Mouse (Mus musculus) CH12.LX (cell line): ENCODE results near the gene Csnk2a1. TPM values are rescaled to one million over a fixed set of nuclear protein-coding genes. Genes with fewer than 3 reads are reported as not detected.

Source experiments
- DNase-seq: peaks from one replicate; pipeline ENCODE4 v3.0.0-alpha.2; 2013; ENCODE audit errors: extremely low read depth
- H3K27ac ChIP-seq: 2 replicates; pipeline ENCODE4 v1.5.1; 2012; ENCODE audit warnings: low read depth, mild to moderate bottlenecking, control low read depth, moderate library complexity; ENCODE audit not compliant: insufficient read depth
- H3K27me3 ChIP-seq: replicated peaks from 2 replicates; pipeline ENCODE3; 2012; ENCODE audit warnings: inconsistent platforms
- H3K36me3 ChIP-seq, 2 experiments: replicated peaks in 1 of 2; 2 replicates each; pipeline versions ENCODE3 to v1.6.1; 2012; ENCODE audit warnings: inconsistent platforms in 1 of 2, low read length in 1 of 2, mild to moderate bottlenecking in 1 of 2, mixed read lengths in 1 of 2, moderate library complexity in 1 of 2; ENCODE audit not compliant: control insufficient read depth in 1 of 2, insufficient read depth in 1 of 2
- H3K4me1 ChIP-seq, 2 experiments: 2 replicates each; pipeline ENCODE4 v1.6.1; 2012; ENCODE audit warnings: inconsistent platforms in 1 of 2, moderate library complexity in 1 of 2; ENCODE audit not compliant: insufficient read depth in 2 of 2, control insufficient read depth in 1 of 2
- H3K4me2 ChIP-seq: 2 replicates; pipeline ENCODE4 v1.6.1; 2012; ENCODE audit warnings: low read depth, mild to moderate bottlenecking, control low read depth; ENCODE audit not compliant: poor library complexity, insufficient read depth, severe bottlenecking
- H3K4me3 ChIP-seq, 3 experiments: fragments of 150-350 bp in 1 of 3; sonication (generic) in 1 of 3; replicated peaks in 1 of 3; 2 replicates each; pipeline versions ENCODE3 to v1.5.1; 2011 to 2012; ENCODE audit warnings: low read depth in 2 of 3, low read length in 2 of 3, mild to moderate bottlenecking in 2 of 3, moderate library complexity in 2 of 3, control low read depth in 1 of 3, improper control_type of control experiment in 1 of 3, inconsistent platforms in 1 of 3, mixed read lengths in 1 of 3; ENCODE audit not compliant: poor library complexity in 1 of 3
- H3K79me2 ChIP-seq: replicated peaks from 2 replicates; pipeline ENCODE4 v1.6.1; 2012; ENCODE audit warnings: mild to moderate bottlenecking, moderate library complexity; ENCODE audit not compliant: control insufficient read depth, poor library complexity, insufficient read depth, severe bottlenecking; ENCODE audit errors: extremely low read depth
- H3K9ac ChIP-seq: 2 replicates; pipeline ENCODE4 v1.6.1; 2012; ENCODE audit warnings: low read depth, mild to moderate bottlenecking, control low read depth, moderate library complexity; ENCODE audit not compliant: insufficient read depth
- H3K9me3 ChIP-seq: replicated peaks from 2 replicates; pipeline ENCODE3; 2012; ENCODE audit warnings: low read length, inconsistent platforms, mixed read lengths
- BHLHE40 ChIP-seq: IDR thresholded peaks from 2 replicates; pipeline ENCODE4 v1.6.1; 2011; ENCODE audit warnings: mild to moderate bottlenecking, low read depth, low read length, improper control_type of control experiment
- CHD1 ChIP-seq: IDR thresholded peaks from 2 replicates; pipeline ENCODE4 v1.6.1; 2012; ENCODE audit warnings: low read depth, low read length, improper control_type of control experiment, inconsistent platforms
- CTCF ChIP-seq, 2 experiments: IDR thresholded peaks in 1 of 2; conservative IDR thresholded peaks in 1 of 2; 2 replicates each; pipeline ENCODE4 v1.5.1; 2011 to 2012; ENCODE audit warnings: low read depth in 2 of 2, low read length in 2 of 2, improper control_type of control experiment in 1 of 2, inconsistent platforms in 1 of 2, mild to moderate bottlenecking in 1 of 2, moderate library complexity in 1 of 2
- ELF1 ChIP-seq: IDR thresholded peaks from 2 replicates; pipeline ENCODE4 v1.6.1; 2014; ENCODE audit warnings: low read depth, mild to moderate bottlenecking, inconsistent platforms, low read length, improper control_type of control experiment
- GABPA ChIP-seq: IDR thresholded peaks from 2 replicates; pipeline ENCODE4 v1.6.1; 2012; ENCODE audit warnings: low read depth, low read length, improper control_type of control experiment, inconsistent platforms; ENCODE audit not compliant: insufficient replicate concordance
- HCFC1 ChIP-seq: IDR thresholded peaks from 2 replicates; pipeline ENCODE4 v1.6.1; 2012; ENCODE audit warnings: low read depth, mild to moderate bottlenecking, inconsistent platforms, low read length, improper control_type of control experiment
- JUN ChIP-seq: IDR thresholded peaks from 2 replicates; pipeline ENCODE4 v1.6.1; 2011; ENCODE audit warnings: low read depth, mild to moderate bottlenecking, low read length, improper control_type of control experiment, moderate library complexity; ENCODE audit not compliant: insufficient read depth
- JUND ChIP-seq: conservative IDR thresholded peaks from 2 replicates; pipeline ENCODE4 v1.6.1; 2011; ENCODE audit warnings: low read depth, low read length, improper control_type of control experiment
- KAT2A ChIP-seq: IDR thresholded peaks from 2 replicates; pipeline ENCODE4 v1.6.1; 2012; ENCODE audit warnings: low read length, improper control_type of control experiment, inconsistent platforms; ENCODE audit not compliant: insufficient replicate concordance
- MAFK ChIP-seq: IDR thresholded peaks from 2 replicates; pipeline ENCODE4 v1.6.1; 2011; ENCODE audit warnings: low read length, improper control_type of control experiment; ENCODE audit not compliant: insufficient replicate concordance
- MAZ ChIP-seq: IDR thresholded peaks from 2 replicates; pipeline ENCODE4 v1.6.1; 2012; ENCODE audit warnings: low read depth, mild to moderate bottlenecking, inconsistent platforms, low read length, improper control_type of control experiment, moderate library complexity
- MXI1 ChIP-seq: IDR thresholded peaks from 2 replicates; pipeline ENCODE4 v1.6.1; 2011; ENCODE audit warnings: mild to moderate bottlenecking, low read depth, low read length, improper control_type of control experiment
- MYC ChIP-seq: IDR thresholded peaks from 2 replicates; pipeline ENCODE4 v1.6.1; 2011; ENCODE audit warnings: low read depth, mild to moderate bottlenecking, improper control_type of control experiment, low read length
- PAX5 ChIP-seq: IDR thresholded peaks from 2 replicates; pipeline ENCODE4 v1.6.1; 2012; ENCODE audit warnings: low read length, inconsistent platforms, mixed read lengths
- RAD21 ChIP-seq: IDR thresholded peaks from 2 replicates; pipeline ENCODE4 v1.6.1; 2011; ENCODE audit warnings: low read depth, mild to moderate bottlenecking, low read length, improper control_type of control experiment, moderate library complexity
- RCOR1 ChIP-seq: conservative IDR thresholded peaks from 2 replicates; pipeline ENCODE4 v1.6.1; 2012; ENCODE audit warnings: low read depth, mild to moderate bottlenecking, inconsistent platforms, low read length, improper control_type of control experiment
- SMC3 ChIP-seq: IDR thresholded peaks from 2 replicates; pipeline ENCODE4 v1.6.1; 2011; ENCODE audit warnings: low read depth, low read length, improper control_type of control experiment
- ZC3H11A ChIP-seq: IDR thresholded peaks from 2 replicates; pipeline ENCODE4 v1.6.1; 2012; ENCODE audit warnings: low read depth, mild to moderate bottlenecking, inconsistent platforms, low read length, improper control_type of control experiment
- ZMIZ1 ChIP-seq: IDR thresholded peaks from 2 replicates; pipeline ENCODE4 v1.6.1; 2012; ENCODE audit warnings: low read depth, mild to moderate bottlenecking, inconsistent platforms, low read length, improper control_type of control experiment
- dilution Hi-C: fragments of 300-500 bp; cut with MboI; formaldehyde crosslinking; loops from 2 replicates; pipeline ENCODE4 v1.14.3; 2020; ENCODE audit warnings: low sequenced_read_pairs; ENCODE audit not compliant: extremely low pct_unique_long_range_greater_than_20kb, extremely low pct_ligation_motif_present
- in situ Hi-C: fragments of 300-500 bp; cut with MboI; formaldehyde crosslinking; loops from 3 replicates; pipeline ENCODE4 v1.14.3; 2019; ENCODE audit warnings: low sequenced_read_pairs, low pct_ligation_motif_present, low pct_unique_long_range_greater_than_20kb, mixed read lengths
- polyA plus RNA-seq: library from polyadenylated mRNA; unstranded; fragments of >175 nt; gene quantifications from 2 replicates; pipeline ENCODE4 v1.2.1, GENCODE M21; 2012; ENCODE audit warnings: low read depth; ENCODE audit not compliant: insufficient read length
- total RNA-seq, 2 experiments: library from RNA; depleted of rRNA; stranded (reverse); fragments of 300-350 nt in 1 of 2; fragments of >200 nt in 1 of 2; gene quantifications; 2 replicates each; pipeline ENCODE4 v1.2.3; 2012 to 2014

Gene Csnk2a1
- total and polyA plus RNA-seq, 3 experiments, result 79.2 to 145 (median 100) TPM

- peaks cover 20 to 77% of the 10 kb centered on the region in 2 experiments for H3K36me3 ChIP-seq
These were observed 11.3 kb downstream of the Csnk2a1 start for GRCm38 (mm10) chr2:152237926-152238325.

GRCm38 (mm10) chr2:152240580-152240979 is 13.9 kb downstream of the Csnk2a1 start:
- no peak for DNase-seq
- H3K27ac ChIP-seq, result no peak overlapping the region
- TF ChIP-seq SMC3, result no peak
- no peak for TF ChIP-seq JUND
- TF ChIP-seq JUN, result no peak
- no peak for TF ChIP-seq BHLHE40
- TF ChIP-seq GABPA, result no peak
- no peak for TF ChIP-seq ZC3H11A
- no peak for TF ChIP-seq MAZ
- no peak for TF ChIP-seq MXI1
- TF ChIP-seq RCOR1, result no peak
- TF ChIP-seq KAT2A, result no peak
- no peak for TF ChIP-seq RAD21
- TF ChIP-seq ZMIZ1, result no peak
- TF ChIP-seq PAX5, result no peak
- no peak for TF ChIP-seq MYC
- TF ChIP-seq HCFC1, result no peak
- TF ChIP-seq CHD1, result no peak
- TF ChIP-seq MAFK, result no peak
- no peak for TF ChIP-seq ELF1
- no peak for TF ChIP-seq CTCF (conservative IDR thresholded peaks at IDR 0.05 in 1 of 2, IDR thresholded peaks at IDR 0.05 in 1 of 2; ENCODE audit: low read depth in 2 of 2, low read length in 2 of 2)
- H3K79me2 ChIP-seq, result peaks cover 87% of the 10 kb centered on the region
- dilution Hi-C loops (no loop called here), in situ Hi-C loops (no loop called here)
- no peak overlapping the region for H3K4me2 ChIP-seq
- H3K36me3 ChIP-seq, result peaks cover 20 to 72% of the 10 kb centered on the region in 2 experiments
- H3K4me3 ChIP-seq, result no peak overlapping the region
- H3K4me1 ChIP-seq, result peaks cover 2 to 27% of the 10 kb centered on the region in 2 experiments; a peak in 2 of 4 replicates
- no peaks in the 10 kb centered on the region for H3K9me3 ChIP-seq
- H3K27me3 ChIP-seq, result no peaks in the 10 kb centered on the region
- H3K9ac ChIP-seq, result no peak overlapping the region

More at GRCm38 (mm10) chr2:152237926-152238325, 11.3 kb downstream of the Csnk2a1 start:
- in situ Hi-C loops (no loop called here), dilution Hi-C loops (no loop called here)
- no peaks in the 10 kb centered on the region for H3K9me3 ChIP-seq
- H3K79me2 ChIP-seq, result peaks cover 86% of the 10 kb centered on the region
- no peak overlapping the region for H3K9ac ChIP-seq
- no peak overlapping the region for H3K4me2 ChIP-seq
- H3K4me3 ChIP-seq, result no peak overlapping the region
- H3K27ac ChIP-seq, result no peak overlapping the region
- TF ChIP-seq KAT2A (no peak), RAD21 (no peak), MAZ (no peak), ELF1 (no peak)
- no peak for DNase-seq
- H3K4me1 ChIP-seq, result peaks cover 2 to 25% of the 10 kb centered on the region in 2 experiments; a peak in 2 of 4 replicates
- no peaks in the 10 kb centered on the region for H3K27me3 ChIP-seq
